Mouse (Mus musculus) heart, embryonic 15.5 days (tissue): ENCODE measurements around the gene Cntf. TPM values are rescaled to one million over a fixed set of nuclear protein-coding genes. Genes with fewer than 3 reads are reported as not detected.

Experiments
- ATAC-seq: fragments of 200-750 bp; cut with Nextera tagmentation; replicated peaks from 2 replicates; pipeline ENCODE4 v1.8.0; 2017; ENCODE audit warnings: low read depth, moderate TSS enrichment; ENCODE audit not compliant: insufficient number of reproducible peaks, insufficient read depth, low FRiP score
- H3K27ac ChIP-seq: fragments of 300-500 bp; sonication (generic); 2 replicates; pipeline ENCODE4 v1.5.1; 2015; ENCODE audit warnings: mild to moderate bottlenecking, inconsistent platforms
- H3K27me3 ChIP-seq: fragments of 300-500 bp; sonication (generic); 2 replicates; pipeline ENCODE4 v1.6.1; 2015; ENCODE audit warnings: inconsistent platforms
- H3K36me3 ChIP-seq: fragments of 300-500 bp; sonication (generic); 2 replicates; pipeline ENCODE4 v1.6.1; 2015; ENCODE audit warnings: mild to moderate bottlenecking, inconsistent platforms
- H3K4me1 ChIP-seq: fragments of 300-500 bp; sonication (generic); replicated peaks from 2 replicates; pipeline ENCODE4 v1.6.1; 2015; ENCODE audit warnings: inconsistent platforms
- H3K4me2 ChIP-seq: fragments of 300-500 bp; sonication (generic); 2 replicates; pipeline ENCODE4 v1.6.1; 2015; ENCODE audit warnings: inconsistent platforms, mild to moderate bottlenecking, moderate library complexity
- H3K4me3 ChIP-seq: fragments of 300-500 bp; sonication (generic); 2 replicates; pipeline ENCODE4 v1.5.1; 2015; ENCODE audit warnings: mild to moderate bottlenecking, inconsistent platforms
- H3K9ac ChIP-seq: fragments of 300-500 bp; sonication (generic); 2 replicates; pipeline ENCODE4 v1.6.1; 2015; ENCODE audit warnings: mild to moderate bottlenecking, inconsistent platforms
- H3K9me3 ChIP-seq: fragments of 300-500 bp; sonication (generic); replicated peaks from 2 replicates; pipeline ENCODE4 v1.6.1; 2016; ENCODE audit warnings: inconsistent platforms
- WGBS: fragments of 180-500 bp; shearing (Covaris S2); methylation state at CpG from one replicate; pipeline ENCODE4 v1.1.7; 2015; ENCODE audit warnings: mixed read lengths; 5-methylcytosine and 5-hydroxymethylcytosine counted together
- polyA plus RNA-seq: library from polyadenylated mRNA; unstranded; fragments of >200 nt; fragmentation: Nextera tagmentation; extraction: Ambion mirVana; gene quantifications from 2 replicates; pipeline ENCODE4 v1.2.1, GENCODE M21; 2015

Gene Cntf
- 0.77 and 0.97 TPM in 2 replicates for polyA plus RNA-seq

GRCm38 (mm10) chr19:12765308-12765707, at the start of gene Cntf:
Gene Cntf, minus strand, starts transcription at chr19:12765632.
- no peak within 1 kb of the TSS for H3K4me3 ChIP-seq
- WGBS = 65% methylated on average over 7 of the region's 7 CpGs
- H3K9me3 ChIP-seq = no peaks in the 10 kb centered on the region
- no peaks in the 10 kb centered on the region for H3K4me1 ChIP-seq
- no peak within 1 kb of the TSS for H3K9ac ChIP-seq
- peaks cover 55% of the 10 kb centered on the region for H3K36me3 ChIP-seq
- H3K27ac ChIP-seq = no peak within 1 kb of the TSS
- ATAC-seq = no peak
- H3K27me3 ChIP-seq = no peaks in the 10 kb centered on the region
- no peak within 1 kb of the TSS for H3K4me2 ChIP-seq

GRCm38 (mm10) chr19:12813883-12814282, 48.5 kb upstream of the Cntf start:
- no peak for ATAC-seq
- no peak overlapping the region for H3K4me3 ChIP-seq

DNA sequence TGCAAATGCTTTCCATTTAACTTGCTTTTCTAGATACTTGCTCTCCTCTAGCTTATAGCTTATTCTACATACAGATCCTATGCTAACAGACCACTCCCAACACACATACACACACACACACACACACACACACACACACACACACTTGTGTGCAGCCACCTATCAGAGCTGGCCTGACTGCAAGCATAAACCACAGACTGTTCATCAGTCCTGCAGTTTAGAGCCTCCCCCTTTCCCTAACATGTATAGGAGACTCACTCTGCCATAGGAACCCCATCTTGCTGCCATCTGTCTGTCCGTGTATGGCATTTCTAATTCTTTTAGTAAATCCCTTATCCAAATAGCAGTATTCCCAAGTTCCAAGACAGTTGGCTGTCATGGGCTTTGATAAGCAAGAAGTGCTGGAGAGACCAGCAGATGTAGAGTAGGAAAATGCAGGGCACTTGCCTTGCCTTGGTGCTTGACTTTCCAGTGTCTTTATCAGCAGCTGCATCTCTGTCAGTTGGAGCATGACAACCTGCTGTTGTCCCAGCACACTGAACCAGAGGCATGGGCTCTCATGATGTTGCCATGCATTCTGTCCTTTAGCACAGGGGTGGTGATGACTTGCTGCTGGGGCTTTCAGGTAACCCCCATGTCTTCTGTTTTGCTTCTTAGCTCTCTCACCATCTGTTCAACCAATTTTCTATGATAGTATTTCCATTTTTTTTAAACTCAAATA, 47.4 kb upstream of the Cntf start:
- 46% methylated on average over 1 of the region's 1 CpGs for WGBS
- H3K9me3 ChIP-seq = no peaks in the 10 kb centered on the region

More at GRCm38 (mm10) chr19:12813883-12814282, 48.5 kb upstream of the Cntf start:
- no peak overlapping the region for H3K27ac ChIP-seq
- H3K27me3 ChIP-seq = no peaks in the 10 kb centered on the region
- no peak overlapping the region for H3K9ac ChIP-seq
- no peaks in the 10 kb centered on the region for H3K9me3 ChIP-seq
- 66% methylated on average over 1 of the region's 1 CpGs for WGBS
- no peaks in the 10 kb centered on the region for H3K4me1 ChIP-seq
- H3K4me2 ChIP-seq = no peak overlapping the region
- no peaks in the 10 kb centered on the region for H3K36me3 ChIP-seq

DNA sequence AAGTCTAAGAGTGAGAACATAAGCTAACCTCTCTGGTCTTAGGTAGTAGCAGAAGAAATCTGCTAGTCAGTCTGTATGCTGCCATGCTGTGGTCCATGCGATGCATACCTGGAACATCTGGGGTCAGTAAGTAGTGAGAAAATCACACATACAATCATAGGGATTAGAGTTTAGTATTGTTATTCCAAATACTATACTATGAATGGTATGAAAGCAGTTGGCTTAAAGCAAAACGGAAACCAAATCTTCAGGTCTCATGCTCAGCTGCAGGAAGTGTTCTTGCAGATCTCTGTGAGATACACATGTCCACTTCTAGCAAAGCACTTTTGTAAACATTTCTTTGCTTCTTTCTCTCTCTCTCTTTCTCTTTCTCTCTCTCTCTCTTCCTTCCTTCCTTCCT, 40.8 kb upstream of the Cntf start:
- H3K4me3 ChIP-seq = no peak overlapping the region
- H3K9me3 ChIP-seq = no peaks in the 10 kb centered on the region
- H3K4me2 ChIP-seq = no peak overlapping the region
- no peaks in the 10 kb centered on the region for H3K36me3 ChIP-seq
- no peaks in the 10 kb centered on the region for H3K27me3 ChIP-seq
- H3K9ac ChIP-seq = no peak overlapping the region
- ATAC-seq = no peak
- no peak overlapping the region for H3K27ac ChIP-seq
- WGBS = 67% methylated on average over 2 of the region's 2 CpGs
- H3K4me1 ChIP-seq = no peaks in the 10 kb centered on the region

More for the DNA sequence above, 47.4 kb upstream of the Cntf start:
- no peak for ATAC-seq
- H3K4me1 ChIP-seq = no peaks in the 10 kb centered on the region
- no peak overlapping the region for H3K4me3 ChIP-seq
- no peak overlapping the region for H3K9ac ChIP-seq
- H3K27ac ChIP-seq = no peak overlapping the region
- H3K36me3 ChIP-seq = no peaks in the 10 kb centered on the region
- H3K4me2 ChIP-seq = no peak overlapping the region
- H3K27me3 ChIP-seq = no peaks in the 10 kb centered on the region

- no peak for ATAC-seq
- WGBS = 61% methylated on average over 3 of the region's 3 CpGs
- no peak overlapping the region for H3K27ac ChIP-seq
- H3K4me3 ChIP-seq = no peak overlapping the region
- H3K9ac ChIP-seq = no peak overlapping the region
- H3K4me1 ChIP-seq = no peaks in the 10 kb centered on the region
- no peaks in the 10 kb centered on the region for H3K36me3 ChIP-seq
- H3K9me3 ChIP-seq = no peaks in the 10 kb centered on the region
- no peak overlapping the region for H3K4me2 ChIP-seq
- no peaks in the 10 kb centered on the region for H3K27me3 ChIP-seq
Measured at GRCm38 (mm10) chr19:12805730-12806129, 40.3 kb upstream of the Cntf start.

GRCm38 (mm10) chr19:12804237-12804636, 38.8 kb upstream of the Cntf start:
- ATAC-seq = no peak
- no peaks in the 10 kb centered on the region for H3K9me3 ChIP-seq
- H3K4me3 ChIP-seq = no peak overlapping the region
- 78% methylated on average over 1 of the region's 1 CpGs for WGBS
- H3K9ac ChIP-seq = no peak overlapping the region
- no peak overlapping the region for H3K27ac ChIP-seq
- H3K4me2 ChIP-seq = no peak overlapping the region
- no peaks in the 10 kb centered on the region for H3K4me1 ChIP-seq
- H3K36me3 ChIP-seq = no peaks in the 10 kb centered on the region
- H3K27me3 ChIP-seq = no peaks in the 10 kb centered on the region

DNA sequence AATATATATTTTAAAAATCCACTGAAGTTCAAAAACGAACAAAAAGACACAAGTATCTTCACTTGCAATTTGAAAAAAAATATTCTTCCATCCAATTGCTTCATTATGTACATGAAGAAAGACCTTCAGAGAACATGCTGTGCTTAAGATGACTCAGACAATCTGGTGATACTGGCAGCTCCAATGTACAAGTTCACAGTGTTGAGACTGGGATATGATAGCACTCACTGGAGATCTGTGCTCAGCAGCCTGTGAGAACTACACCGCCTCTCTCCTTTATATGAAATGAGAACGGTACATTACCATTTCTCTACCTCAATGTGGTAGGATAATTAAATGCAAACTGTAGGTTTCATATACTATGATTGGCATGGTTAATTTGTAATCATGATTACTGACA, 37.4 kb upstream of the Cntf start:
- no peaks in the 10 kb centered on the region for H3K4me1 ChIP-seq
- 75% methylated on average over 3 of the region's 3 CpGs for WGBS
- no peak for ATAC-seq
- no peak overlapping the region for H3K9ac ChIP-seq
- H3K36me3 ChIP-seq = no peaks in the 10 kb centered on the region
- no peak overlapping the region for H3K4me2 ChIP-seq
- H3K27ac ChIP-seq = no peak overlapping the region
- no peaks in the 10 kb centered on the region for H3K27me3 ChIP-seq
- H3K4me3 ChIP-seq = no peak overlapping the region
- no peaks in the 10 kb centered on the region for H3K9me3 ChIP-seq

DNA sequence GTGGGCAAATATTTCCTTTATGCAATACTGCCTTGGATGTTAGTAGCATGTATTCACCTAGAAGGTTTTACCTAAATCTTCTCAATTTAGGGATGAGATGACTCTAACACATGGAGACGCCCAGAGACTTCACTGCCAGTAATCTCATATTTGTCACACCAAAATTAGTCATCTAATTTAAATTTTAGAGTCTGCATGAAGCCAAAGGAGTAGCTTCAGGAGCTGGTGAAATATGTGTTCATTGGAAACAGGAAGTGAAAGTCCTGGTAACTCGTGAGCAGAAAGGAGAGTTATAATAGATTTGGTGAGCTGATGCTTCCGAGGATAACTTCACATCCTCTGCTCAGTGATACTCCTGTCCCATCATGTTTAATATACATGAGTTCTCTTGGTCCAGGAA, 35.6 kb upstream of the Cntf start:
- Histone ChIP-seq H3K4me2 (no peak overlapping the region), H3K27ac (no peak overlapping the region), H3K4me3 (no peak overlapping the region), H3K36me3 (no peaks in the 10 kb centered on the region), H3K9ac (no peak overlapping the region), H3K9me3 (no peaks in the 10 kb centered on the region), H3K4me1 (no peaks in the 10 kb centered on the region), H3K27me3 (no peaks in the 10 kb centered on the region)
- 59% methylated on average over 3 of the region's 3 CpGs for WGBS
- no peak for ATAC-seq

DNA sequence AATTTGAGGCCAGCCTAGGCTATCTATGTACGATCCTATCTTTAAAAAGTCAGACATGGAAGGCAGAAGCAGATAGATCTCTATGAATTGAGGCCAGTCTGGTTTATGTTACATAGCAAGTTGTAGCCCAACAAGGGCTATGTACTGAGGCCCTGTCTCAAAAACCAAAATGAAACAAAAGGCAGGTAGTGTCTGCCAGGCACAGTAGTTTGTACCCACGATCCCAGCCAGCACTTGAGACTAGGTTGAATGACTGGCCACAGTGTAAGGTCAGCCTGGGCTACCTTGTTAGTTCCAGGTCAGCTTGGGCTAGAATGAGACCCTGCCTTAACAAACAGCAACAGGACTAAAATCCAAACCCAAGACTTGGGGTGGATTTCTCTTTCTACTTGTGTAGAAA, 35.2 kb upstream of the Cntf start:
- H3K4me2 ChIP-seq = no peak overlapping the region
- no peak overlapping the region for H3K4me3 ChIP-seq
- ATAC-seq = no peak
- H3K36me3 ChIP-seq = no peaks in the 10 kb centered on the region
- no peaks in the 10 kb centered on the region for H3K27me3 ChIP-seq
- no peaks in the 10 kb centered on the region for H3K4me1 ChIP-seq
- H3K27ac ChIP-seq = no peak overlapping the region
- H3K9me3 ChIP-seq = no peaks in the 10 kb centered on the region
- no peak overlapping the region for H3K9ac ChIP-seq
- WGBS = 57% methylated on average over 2 of the region's 2 CpGs

- H3K27me3 ChIP-seq = no peaks in the 10 kb centered on the region
- no peak overlapping the region for H3K9ac ChIP-seq
- no peaks in the 10 kb centered on the region for H3K4me1 ChIP-seq
- H3K4me2 ChIP-seq = no peak overlapping the region
- no peaks in the 10 kb centered on the region for H3K9me3 ChIP-seq
- H3K4me3 ChIP-seq = no peak overlapping the region
- H3K27ac ChIP-seq = no peak overlapping the region
- no peaks in the 10 kb centered on the region for H3K36me3 ChIP-seq
- no peak for ATAC-seq
- WGBS = 76% methylated on average over 3 of the region's 3 CpGs
Measured at GRCm38 (mm10) chr19:12799081-12799480, 33.6 kb upstream of the Cntf start.

GRCm38 (mm10) chr19:12798404-12798803, 33.0 kb upstream of the Cntf start:
- 66% methylated on average over 4 of the region's 4 CpGs for WGBS
- no peaks in the 10 kb centered on the region for H3K27me3 ChIP-seq
- no peak overlapping the region for H3K27ac ChIP-seq
- ATAC-seq = no peak
- H3K4me1 ChIP-seq = no peaks in the 10 kb centered on the region
- H3K4me2 ChIP-seq = no peak overlapping the region
- no peaks in the 10 kb centered on the region for H3K36me3 ChIP-seq
- H3K9me3 ChIP-seq = no peaks in the 10 kb centered on the region
- H3K9ac ChIP-seq = no peak overlapping the region
- H3K4me3 ChIP-seq = no peak overlapping the region

GRCm38 (mm10) chr19:12797071-12797470, 31.6 kb upstream of the Cntf start:
- H3K4me2 ChIP-seq = peak overlapping the region; percentile 87
- 1% methylated on average over 7 of the region's 7 CpGs for WGBS
- ATAC-seq = no peak
- no peaks in the 10 kb centered on the region for H3K9me3 ChIP-seq
- peak overlapping the region; percentile 40 for H3K9ac ChIP-seq
- peak overlapping the region; percentile 100 for H3K27ac ChIP-seq
- H3K36me3 ChIP-seq = no peaks in the 10 kb centered on the region
- H3K4me1 ChIP-seq = peaks cover 3% of the 10 kb centered on the region; the same call in 1 of the 2 replicates
- peak overlapping the region; percentile 99 for H3K4me3 ChIP-seq
- H3K27me3 ChIP-seq = no peaks in the 10 kb centered on the region
